8 mouse cellular contexts compared by ENCODE assay signal in the genomic region with DNA sequence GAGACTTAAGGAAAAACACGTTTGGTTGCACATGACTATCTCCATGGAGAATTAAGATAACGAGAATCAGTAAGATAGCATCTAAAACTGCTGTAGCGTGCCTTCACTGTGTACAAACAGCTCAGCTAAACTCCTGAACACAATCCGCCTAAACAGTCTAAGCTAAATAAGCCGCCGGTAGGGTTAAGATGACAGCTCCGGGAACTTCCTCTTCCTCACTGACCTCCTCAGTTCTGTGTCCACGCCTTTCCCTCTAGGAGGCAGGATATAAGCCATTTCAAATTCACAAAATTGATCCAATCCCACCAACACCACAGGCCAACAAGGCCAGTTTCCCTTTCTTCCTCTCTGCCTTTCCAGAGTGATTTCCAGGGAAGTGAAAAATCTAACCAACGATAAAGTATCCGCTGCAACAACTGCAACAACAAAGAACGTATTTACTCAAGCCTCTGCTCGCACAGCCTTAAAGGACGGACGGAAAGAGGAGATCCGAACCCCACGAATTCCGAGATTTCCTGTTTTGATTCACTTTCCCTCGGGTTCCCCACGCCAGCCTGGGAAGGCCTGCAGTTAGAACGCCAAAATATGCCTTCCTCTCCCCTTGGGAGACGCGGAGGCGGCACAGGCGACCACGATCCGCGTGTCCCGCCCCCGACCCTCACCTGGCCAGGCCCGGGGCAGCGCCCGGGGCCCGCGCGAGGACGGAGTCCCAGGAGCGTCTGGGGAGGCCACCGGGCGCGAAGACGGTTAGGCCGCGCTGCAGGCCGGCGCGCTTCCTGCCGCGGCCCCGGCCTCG. TPM values are rescaled to one million over a fixed set of nuclear protein-coding genes. Genes with fewer than 3 reads are reported as not detected.
A peak's percentile ranks its signal among the peaks of the same experiment; 100 is the strongest.
DNase-seq lines count a peak whose midpoint lies in the region; ATAC-seq and TF ChIP-seq lines count a peak whose summit lies in the region.

No protein-coding gene starts in this region.

- no peaks in the 10 kb centered on the region for H3K36me3 ChIP-seq in liver, adult 2 months (ENCODE audit: control insufficient read depth, insufficient read depth, low read length)
- no peaks in the 10 kb centered on the region for H3K36me3 ChIP-seq in stomach, postnatal 0 days (ENCODE audit: control insufficient read depth, insufficient read depth, low read length)

- H3K27ac ChIP-seq in liver, adult 2 months (replicated peaks; ENCODE audit: insufficient read depth, low read depth, low read length), result peak overlapping the region; percentile 62
- H3K27ac ChIP-seq in stomach, postnatal 0 days (replicated peaks), result peak overlapping the region; percentile 100

- peak; percentile 13 to 27 for DNase-seq in layer of hippocampus, adult 18-20 months (ENCODE audit: low spot score in 2 of 2)
- DNase-seq in layer of hippocampus, adult 11-12 months (ENCODE audit: low spot score), result no peak
- DNase-seq in cerebellum, adult 8-10 months, result peak; percentile 36
- peak; percentile 11 for DNase-seq in gastrocnemius, postnatal 25 days
- DNase-seq in kidney, adult 11 months, result peak; percentile 33
- peak; percentile 66 for DNase-seq in liver, adult 2 months (ENCODE audit: extremely low read depth, low read depth, low spot score)
- peak; percentile 27 to 38 for DNase-seq in monocyte, adult 2 months (ENCODE audit: low read depth in 1 of 2, low spot score in 2 of 2)
- DNase-seq in stomach, postnatal 0 days (ENCODE audit: low spot score), result peak; percentile 37

- H3K79me2 ChIP-seq in liver, adult 2 months (ENCODE audit: control insufficient read depth, insufficient read depth, low read length), result peaks cover 13% of the 10 kb centered on the region; the same call in 1 of the 2 replicates

- H3K9me3 ChIP-seq in stomach, postnatal 0 days (ENCODE audit: control insufficient read depth, low read length), result no peaks in the 10 kb centered on the region

- WGBS in liver, adult 2 months, result 1% methylated on average over 48 of the region's 50 CpGs
- WGBS in stomach, postnatal 0 days, result under 1% methylated on average over 45 of the region's 50 CpGs

- no peak for TF ChIP-seq EP300 in stomach, postnatal 0 days (optimal IDR thresholded peaks at IDR 0.05)

- peak overlapping the region; percentile 84 for H3K4me3 ChIP-seq in liver, adult 2 months (ENCODE audit: insufficient read depth, low read depth, low read length)
- H3K4me3 ChIP-seq in stomach, postnatal 0 days (ENCODE audit: low read depth, low read length), result peak overlapping the region; percentile 95

- peaks cover 5% of the 10 kb centered on the region; the same call in 1 of the 2 replicates for H3K4me1 ChIP-seq in liver, adult 2 months (ENCODE audit: control insufficient read depth, insufficient read depth, low read length)
- H3K4me1 ChIP-seq in stomach, postnatal 0 days (replicated peaks; ENCODE audit: control insufficient read depth, insufficient read depth), result no peaks in the 10 kb centered on the region

- H3K4me2 ChIP-seq in stomach, postnatal 0 days (replicated peaks; ENCODE audit: low read depth), result peak overlapping the region; percentile 81

- no peak for TF ChIP-seq CTCF in liver, adult 2 months (IDR thresholded peaks at IDR 0.05; ENCODE audit: low read depth, low read length)
- TF ChIP-seq CTCF in stomach, postnatal 0 days (IDR thresholded peaks at IDR 0.05; ENCODE audit: low read depth), result peak; percentile 52

- H3K9ac ChIP-seq in liver, adult 2 months (ENCODE audit: low read depth, low read length), result peak overlapping the region; percentile 83
- H3K9ac ChIP-seq in stomach, postnatal 0 days (ENCODE audit: low read length), result peak overlapping the region; percentile 98

- TF ChIP-seq POLR2A in liver, adult 2 months (IDR thresholded peaks at IDR 0.05; ENCODE audit: extremely low read depth, insufficient read depth, low read length), result no peak

- no peaks in the 10 kb centered on the region for H3K27me3 ChIP-seq in liver, adult 2 months (ENCODE audit: control insufficient read depth, insufficient read depth, low read length)
- H3K27me3 ChIP-seq in stomach, postnatal 0 days (ENCODE audit: control insufficient read depth, insufficient read depth, low read length), result no peaks in the 10 kb centered on the region

- ATAC-seq in stomach, postnatal 0 days (ENCODE audit: low FRiP score, low TSS enrichment), result peak; percentile 16; the same call in 1 of the 2 replicates

RNA-seq across cellular contexts. Expression of a gene that starts 3.3 kb away (rescaled TPM):
- total RNA-seq in layer of hippocampus, adult 18-20 months (2021), result 10 to 100 TPM; 70.1 to 80.2 TPM
- 10 to 100 TPM; 30.9 to 32.8 TPM for total RNA-seq in gastrocnemius, postnatal 25 days (2021)
- total RNA-seq in liver, adult 2 months (2014; rRNA removed), result 22.9 and 24.7 TPM in 2 replicates
- polyA plus RNA-seq in liver, adult 2 months (2012; rRNA removed), result 3.5 and 3.7 TPM in 2 replicates
- polyA plus RNA-seq in stomach, postnatal 0 days (2015; fragmentation: Nextera tagmentation; extraction: Ambion mirVana), result 19.8 and 22.9 TPM in 2 replicates

RNA-seq across cellular contexts. Expression of a gene that starts 48.6 kb away (rescaled TPM):
- 10 to 100 TPM; 14.4 to 14.9 TPM for total RNA-seq in layer of hippocampus, adult 18-20 months (2021)
- total RNA-seq in gastrocnemius, postnatal 25 days (2021), result 10 to 100 TPM; 23.6 to 27.4 TPM
- total RNA-seq in liver, adult 2 months (2014; rRNA removed), result 20.3 and 20.6 TPM in 2 replicates
- polyA plus RNA-seq in liver, adult 2 months (2012; rRNA removed), result 4.0 and 5.1 TPM in 2 replicates
- 18.4 and 18.9 TPM in 2 replicates for polyA plus RNA-seq in stomach, postnatal 0 days (2015; fragmentation: Nextera tagmentation; extraction: Ambion mirVana)
